Mouse (Mus musculus): ENCODE measurements at regions not wholly inside any gene's neighbourhood (a gene's known extent, or its start where the extent isn't known, plus 50 kb on each side); places are given as distances from the start of the nearest gene placed in this dataset.
"Not testable (repeated sequence)": the region's sequence is repeated elsewhere in the genome, so short reads cannot be mapped to it uniquely, and the experiment has no call there.

- ATAC-seq (ENCODE audit: low FRiP score) = no peak
- Histone ChIP-seq H3K27me3 (no peaks in the 10 kb centered on the region), H3K4me3 (replicated peaks) (no peak overlapping the region), H3K27ac (no peak overlapping the region), H3K4me2 (no peak overlapping the region), H3K9me3 (no peaks in the 10 kb centered on the region), H3K36me3 (replicated peaks) (no peaks in the 10 kb centered on the region), H3K9ac (no peak overlapping the region), H3K4me1 (no peaks in the 10 kb centered on the region)
- WGBS = 77% methylated on average over 2 of the region's 2 CpGs
Observed at GRCm38 (mm10) chr6:60657117-60657911, 172.3 kb downstream of the Snca start.

- H3K27ac ChIP-seq; H3K4me1 ChIP-seq; H3K36me3 ChIP-seq (replicated peaks); H3K9ac ChIP-seq; ATAC-seq (ENCODE audit: low FRiP score); H3K4me3 ChIP-seq (replicated peaks); H3K4me2 ChIP-seq; H3K27me3 ChIP-seq; H3K9me3 ChIP-seq: not testable (repeated sequence)
- 51% methylated on average over 2 of the region's 2 CpGs for WGBS
Observed at GRCm38 (mm10) chr6:60646983-60647617, 182.6 kb downstream of the Snca start.

- Histone ChIP-seq H3K36me3 (replicated peaks) (no peaks in the 10 kb centered on the region), H3K4me1 (no peaks in the 10 kb centered on the region), H3K27me3 (no peaks in the 10 kb centered on the region), H3K27ac (no peak overlapping the region), H3K9ac (no peak overlapping the region), H3K4me2 (no peak overlapping the region), H3K4me3 (replicated peaks) (no peak overlapping the region), H3K9me3 (no peaks in the 10 kb centered on the region)
- WGBS = 69% methylated on average over 2 of the region's 2 CpGs
- ATAC-seq (ENCODE audit: low FRiP score) = no peak
Observed at GRCm38 (mm10) chr6:60642251-60642650, 187.4 kb downstream of the Snca start.

GRCm38 (mm10) chr6:60616313-60616712 is 213.3 kb downstream of the Snca start:
- H3K4me2 ChIP-seq = no peak overlapping the region
- no peaks in the 10 kb centered on the region for H3K36me3 ChIP-seq (replicated peaks)
- H3K9ac ChIP-seq = no peak overlapping the region
- no peaks in the 10 kb centered on the region for H3K9me3 ChIP-seq
- H3K4me3 ChIP-seq (replicated peaks) = no peak overlapping the region
- no peak overlapping the region for H3K27ac ChIP-seq
- H3K4me1 ChIP-seq = no peaks in the 10 kb centered on the region
- H3K27me3 ChIP-seq = no peaks in the 10 kb centered on the region
- ATAC-seq (ENCODE audit: low FRiP score) = no peak

- Histone ChIP-seq H3K9me3 (no peaks in the 10 kb centered on the region), H3K9ac (no peak overlapping the region), H3K36me3 (replicated peaks) (no peaks in the 10 kb centered on the region), H3K4me2 (no peak overlapping the region), H3K4me3 (replicated peaks) (no peak overlapping the region), H3K4me1 (no peaks in the 10 kb centered on the region), H3K27me3 (no peaks in the 10 kb centered on the region), H3K27ac (no peak overlapping the region)
- no peak for ATAC-seq (ENCODE audit: low FRiP score)
Observed at GRCm38 (mm10) chr6:60600201-60600600, 229.5 kb downstream of the Snca start.

GRCm38 (mm10) chr6:60564261-60564660 is 265.4 kb downstream of the Snca start:
- no peak for ATAC-seq (ENCODE audit: low FRiP score)
- 54% methylated on average over 1 of the region's 1 CpGs for WGBS
- H3K27ac ChIP-seq = no peak overlapping the region

GRCm38 (mm10) chr6:60555590-60556235 is 273.9 kb downstream of the Snca start:
- ATAC-seq (ENCODE audit: low FRiP score) = 0 out of 2 replicates have a peak, but pooled peaks have one; percentile 55
- Histone ChIP-seq H3K4me2 (no peak overlapping the region; the same call in 1 of the 2 replicates), H3K4me1 (no peaks in the 10 kb centered on the region), H3K9ac (no peak overlapping the region), H3K4me3 (replicated peaks) (no peak overlapping the region), H3K27ac (no peak overlapping the region), H3K27me3 (no peaks in the 10 kb centered on the region), H3K9me3 (peaks cover 11% of the 10 kb centered on the region; the same call in 1 of the 2 replicates), H3K36me3 (replicated peaks) (no peaks in the 10 kb centered on the region)
- 47% methylated on average over 9 of the region's 9 CpGs for WGBS

More at GRCm38 (mm10) chr6:60564261-60564660, 265.4 kb downstream of the Snca start:
- H3K4me1 ChIP-seq = no peaks in the 10 kb centered on the region
- H3K9me3 ChIP-seq = no peaks in the 10 kb centered on the region
- H3K27me3 ChIP-seq = no peaks in the 10 kb centered on the region
- H3K4me2 ChIP-seq = no peak overlapping the region
- H3K36me3 ChIP-seq (replicated peaks) = no peaks in the 10 kb centered on the region
- no peak overlapping the region for H3K9ac ChIP-seq
- H3K4me3 ChIP-seq (replicated peaks) = no peak overlapping the region
